Mouse (Mus musculus) embryonic stem cell, embryonic (primary cell): ENCODE measurements around the gene Chrm4.

Experiments used
- CTCF ChIA-PET, 4 experiments: fragments of 300-600 bp in 2 of 4; fragments of 350-600 bp in 2 of 4; sonication (Branson Sonifier 250); formaldehyde crosslinking; loops; one replicate each; lab custom pipeline; 2022; ENCODE audit warnings: inconsistent platforms in 2 of 4; lab: Charles Lee
- POLR2A ChIA-PET, 4 experiments: fragments of 300-600 bp in 2 of 4; fragments of 350-600 bp in 2 of 4; sonication (Branson Sonifier 250); formaldehyde crosslinking; loops; one replicate each; lab custom pipeline; 2022; ENCODE audit warnings: antibody characterized with exemption in 4 of 4, inconsistent platforms in 1 of 4; lab: Charles Lee

Chrm4 gene

DNA sequence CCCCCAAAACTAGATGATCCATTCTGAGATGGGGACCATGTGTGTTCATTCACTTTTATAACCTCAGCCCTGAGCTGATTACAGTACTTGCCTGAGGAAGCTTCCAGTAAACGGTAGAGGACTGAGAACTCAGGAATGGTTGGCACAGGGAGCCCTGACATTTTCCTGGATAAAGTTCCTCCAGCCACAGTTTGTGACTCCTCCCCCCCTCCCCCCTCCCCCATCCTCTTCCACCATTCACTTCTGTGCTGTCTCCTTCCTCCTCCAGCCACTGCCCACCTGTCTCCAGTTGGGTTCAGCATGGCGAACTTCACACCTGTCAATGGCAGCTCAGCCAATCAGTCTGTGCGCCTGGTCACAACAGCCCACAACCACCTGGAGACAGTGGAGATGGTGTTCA lies at the start of gene Chrm4:
Gene Chrm4 (plus strand): TSS at position 301 of the 400 bp plus-strand sequence.
- ChIA-PET CTCF (interaction anchor here (0.6 to 2.6 kb wide), 13 partner anchors 8 to 498 kb away, joined by 3 to 17 read pairs (median 5); partner anchors contain the start of gene Gm9821 (in 2 of the 4)), POLR2A (interaction anchor here in 3 of 4 experiments (0.6 to 2.5 kb wide), 6 partner anchors 12 to 1812 kb away, joined by 3 to 6 read pairs (median 3); no protein-coding TSS in a partner anchor)

DNA sequence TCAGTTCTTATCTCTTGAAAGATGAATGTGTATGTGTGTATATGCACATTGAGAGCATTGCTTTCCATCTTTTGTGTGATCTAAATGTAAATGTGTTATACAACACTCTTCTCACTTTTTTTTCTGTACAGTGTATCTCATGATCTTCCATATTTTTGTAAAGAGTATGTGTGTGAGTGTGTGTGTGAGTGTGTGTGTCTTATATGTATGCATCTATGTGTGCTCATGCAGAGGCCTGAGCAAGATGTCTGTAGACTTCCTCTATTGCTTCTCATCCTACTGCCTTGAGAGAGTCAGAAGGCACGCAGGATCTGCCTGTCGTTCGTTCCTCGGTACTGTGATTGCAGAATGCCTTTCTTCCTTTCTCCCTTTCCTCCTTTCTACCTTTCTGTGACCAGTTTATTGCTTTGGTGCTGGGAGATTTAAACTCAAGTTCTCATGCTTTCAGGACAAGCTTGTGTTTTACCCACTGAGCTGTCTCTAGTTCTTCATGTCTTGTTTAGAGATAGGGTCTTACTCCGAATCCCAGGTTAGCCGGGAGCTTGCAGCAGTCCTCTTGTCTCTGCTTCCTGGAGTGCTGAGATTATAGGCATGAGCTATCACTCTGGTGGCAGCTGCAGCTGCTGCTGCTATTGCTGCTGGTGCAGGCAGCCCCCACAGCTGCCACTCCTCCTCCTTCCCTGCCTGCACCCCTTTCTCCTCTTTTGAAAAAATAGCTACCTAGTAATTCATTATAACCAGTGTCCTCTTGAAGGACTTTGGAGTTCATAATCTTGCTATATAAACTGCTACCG lies 48.5 kb upstream of the Chrm4 start:
- ChIA-PET CTCF (no interaction called here), POLR2A (interaction anchor here in 1 of 4 experiments (1.4 kb wide), 2 partner anchors 10 to 11 kb away, joined by 3 read pairs; no protein-coding TSS in a partner anchor)

DNA sequence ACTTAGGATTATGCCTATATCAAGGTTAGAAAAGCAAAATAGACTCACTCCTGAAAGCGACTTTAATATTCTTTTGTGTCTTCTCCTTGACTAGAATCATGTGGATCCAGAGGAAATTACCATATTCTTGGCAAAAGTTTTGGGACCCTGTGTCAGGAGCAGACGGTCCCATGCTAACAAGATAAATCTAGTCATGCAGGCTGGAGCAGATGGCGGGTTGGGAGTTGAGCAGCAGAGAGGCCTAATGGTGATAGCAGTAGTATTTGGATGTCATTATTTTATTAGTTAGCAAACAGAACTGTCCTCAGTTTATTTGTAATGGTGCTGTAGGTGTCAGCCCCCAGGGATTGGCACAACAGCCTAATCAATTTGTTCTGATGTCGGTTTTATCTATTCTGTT lies 43.1 kb upstream of the Chrm4 start:
- CTCF ChIA-PET, result interaction anchor here in 1 of 4 experiments (0.5 kb wide), 1 partner anchor 48 kb away, joined by 7 read pairs; the partner anchor contains the start of gene Mdk
- POLR2A ChIA-PET, result interaction anchor here in 1 of 4 experiments (1.7 kb wide), 1 partner anchor 29 kb away, joined by 3 read pairs; no protein-coding TSS in a partner anchor

DNA sequence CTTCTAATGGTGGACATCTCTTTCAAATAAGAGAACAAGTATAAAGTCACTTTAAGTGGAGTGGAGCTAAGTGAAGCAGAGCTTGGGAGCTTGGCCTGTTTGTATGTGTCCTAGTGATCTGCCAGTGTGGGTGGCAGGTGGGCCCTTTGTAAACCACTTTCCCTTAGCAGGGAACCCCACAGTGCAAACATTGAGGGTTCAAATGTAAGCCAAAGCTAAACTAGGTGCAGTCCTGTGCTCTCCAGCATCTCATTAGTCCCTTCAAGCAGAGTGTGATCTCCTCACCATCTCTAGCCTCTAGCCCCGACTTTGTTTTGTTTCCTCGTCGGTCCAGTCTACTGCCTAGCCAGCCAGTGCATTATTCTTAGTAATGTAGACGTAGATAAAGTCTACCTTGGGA lies 42.4 kb upstream of the Chrm4 start:
- CTCF ChIA-PET, result interaction anchor here in 2 of 4 experiments (0.5 to 1.1 kb wide), 3 partner anchors 39 to 484 kb away, joined by 3 to 7 read pairs (median 4); partner anchors contain the start of gene Mdk (in 1 of the 2)
- POLR2A ChIA-PET, result interaction anchor here in 2 of 4 experiments (0.6 to 1.7 kb wide), 2 partner anchors 30 to 384 kb away, joined by 3 read pairs; no protein-coding TSS in a partner anchor

DNA sequence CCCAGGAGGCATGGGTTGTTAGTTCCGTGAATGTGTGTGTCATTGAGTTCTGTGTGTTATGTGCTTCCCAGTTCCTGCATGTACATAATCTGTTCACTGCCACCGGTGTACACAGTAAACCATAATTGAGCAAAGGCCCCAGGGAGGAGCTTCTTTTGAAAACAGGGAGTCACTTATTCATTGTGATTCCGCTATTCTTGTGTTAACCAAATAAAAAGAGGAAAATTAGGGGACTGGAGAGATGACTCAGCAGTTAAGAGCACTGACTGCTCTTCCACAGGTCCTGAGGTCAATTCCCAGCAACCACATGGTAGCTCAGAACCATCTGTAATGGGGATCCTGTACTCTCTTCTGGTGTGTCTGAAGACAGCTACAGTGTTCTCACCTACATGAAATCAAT lies 32.3 kb upstream of the Chrm4 start:
- CTCF ChIA-PET, result interaction anchor here in 1 of 4 experiments (0.6 kb wide), 1 partner anchor 565 kb away, joined by 3 read pairs; no protein-coding TSS in a partner anchor

DNA sequence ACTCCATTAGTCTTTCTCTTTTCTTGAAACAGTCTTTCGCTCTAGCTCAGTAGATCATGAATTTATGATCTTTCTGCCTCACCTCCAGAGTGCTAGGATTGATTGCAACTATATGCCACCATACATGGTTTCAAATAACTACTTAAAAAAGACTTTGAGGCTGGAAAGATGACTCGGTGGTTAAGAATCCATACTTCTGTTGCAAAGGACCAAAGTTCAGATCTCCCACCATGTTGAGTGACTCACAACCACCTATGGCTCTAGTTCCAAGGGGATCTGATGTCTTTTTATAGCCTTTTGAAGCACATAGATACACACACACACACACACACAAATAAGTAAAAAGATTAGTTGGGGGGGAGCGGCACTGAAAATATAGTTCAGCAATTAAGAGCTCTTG lies 31.6 kb upstream of the Chrm4 start:
- POLR2A ChIA-PET, result interaction anchor here in 3 of 4 experiments (0.6 to 1.9 kb wide), 9 partner anchors 9 to 108 kb away, joined by 3 to 6 read pairs (median 4); no protein-coding TSS in a partner anchor

More for the DNA sequence above, 32.3 kb upstream of the Chrm4 start:
- POLR2A ChIA-PET, result interaction anchor here (0.6 to 1.9 kb wide), 11 partner anchors 8 to 108 kb away, joined by 3 to 6 read pairs (median 4); partner anchors contain the start of gene Mdk (in 1 of the 4)

DNA sequence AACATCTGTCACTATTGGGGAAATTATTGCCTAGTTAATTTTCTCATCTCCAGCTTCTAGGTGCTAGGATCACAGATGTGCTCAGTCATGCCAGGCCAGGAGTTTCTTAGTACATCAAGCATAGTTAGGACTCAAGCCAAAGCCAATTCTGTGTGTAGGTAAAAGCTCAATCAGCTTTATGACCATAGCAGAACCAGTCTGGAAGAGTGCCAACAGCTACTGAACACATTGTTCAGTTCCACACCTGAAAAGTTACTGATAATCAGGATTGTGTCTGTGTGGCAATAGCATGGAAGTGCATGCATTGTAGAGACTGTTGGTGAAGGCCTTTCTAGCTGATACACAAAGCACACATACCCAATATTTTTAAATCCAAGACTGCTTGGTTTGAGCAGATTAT lies 29.1 kb upstream of the Chrm4 start:
- CTCF ChIA-PET, result no interaction called here
- POLR2A ChIA-PET, result interaction anchor here in 2 of 4 experiments (0.6 to 2.1 kb wide), 8 partner anchors 9 to 225 kb away, joined by 3 to 5 read pairs (median 4); no protein-coding TSS in a partner anchor

More for the DNA sequence above, 31.6 kb upstream of the Chrm4 start:
- CTCF ChIA-PET, result interaction anchor here in 2 of 4 experiments (0.6 to 1.1 kb wide), 3 partner anchors 34 to 566 kb away, joined by 3 to 6 read pairs (median 3); no protein-coding TSS in a partner anchor

DNA sequence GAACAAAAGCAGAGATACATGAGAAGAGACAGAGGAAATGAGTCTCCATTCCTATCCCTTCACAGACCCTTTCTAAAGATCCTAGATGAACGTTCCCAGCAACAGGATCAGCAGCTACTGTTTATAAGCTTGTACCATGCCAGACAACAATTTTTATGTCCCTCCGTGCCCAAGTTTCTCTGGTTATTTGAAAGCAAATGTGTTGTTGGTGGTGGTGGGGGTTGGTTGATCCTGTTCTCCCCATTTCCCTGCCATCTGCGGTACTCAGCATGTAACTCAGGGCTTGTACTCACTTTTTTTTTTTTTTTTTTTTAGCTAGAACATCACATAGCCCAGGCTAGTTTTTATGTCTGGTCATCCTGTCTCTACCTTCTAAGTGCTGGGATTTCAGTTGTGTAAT lies 27.9 kb upstream of the Chrm4 start:
- ChIA-PET POLR2A (interaction anchor here in 1 of 4 experiments (0.5 to 2.1 kb wide), 6 partner anchors 8 to 315 kb away, joined by 3 to 5 read pairs (median 4); no protein-coding TSS in a partner anchor), CTCF (interaction anchor here in 1 of 4 experiments (0.6 kb wide), 1 partner anchor 82 kb away, joined by 6 read pairs; no protein-coding TSS in a partner anchor)

DNA sequence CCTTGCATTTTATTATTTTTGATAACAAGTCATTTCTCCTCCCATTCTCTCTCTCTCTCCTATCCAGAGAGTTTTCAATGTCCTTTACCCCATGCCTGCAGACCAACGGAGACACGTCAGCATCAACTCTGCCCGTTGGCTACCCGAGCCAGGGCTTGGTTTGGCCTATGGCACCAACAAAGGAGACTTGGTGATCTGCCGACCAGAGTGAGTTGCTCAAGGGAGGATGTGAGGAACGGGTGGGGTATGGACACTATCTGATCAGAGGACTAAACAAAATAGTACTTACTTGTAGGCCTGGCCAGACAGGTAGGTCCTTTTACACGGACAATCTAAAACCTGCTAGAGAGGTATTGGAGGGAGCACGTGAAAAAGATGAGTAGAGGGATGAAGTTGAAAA lies 26.6 kb upstream of the Chrm4 start:
- POLR2A ChIA-PET, result interaction anchor here in 1 of 4 experiments (0.6 to 1.1 kb wide), 3 partner anchors 9 to 335 kb away, joined by 3 read pairs; no protein-coding TSS in a partner anchor
- CTCF ChIA-PET, result interaction anchor here in 1 of 4 experiments (0.7 kb wide), 1 partner anchor 269 kb away, joined by 4 read pairs; no protein-coding TSS in a partner anchor

DNA sequence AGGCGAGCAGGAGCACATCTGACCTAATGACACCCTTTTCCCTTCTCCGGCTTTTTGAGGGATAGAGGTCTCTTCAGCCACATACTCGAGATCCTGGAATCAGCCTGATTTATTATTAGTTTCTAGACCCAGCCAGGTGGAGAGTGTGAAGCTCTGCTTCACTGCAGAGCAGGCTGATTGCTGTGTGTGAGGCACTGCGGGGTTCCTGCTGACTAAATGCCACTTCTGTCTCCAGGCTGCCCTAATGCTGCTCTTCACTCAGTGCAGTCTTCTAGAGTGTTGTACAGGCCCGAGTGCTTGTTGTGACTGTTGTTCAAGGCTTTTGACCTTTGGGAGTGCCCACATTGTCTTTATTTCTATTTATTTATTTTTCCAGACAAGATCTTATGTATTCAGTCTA lies 24.7 kb upstream of the Chrm4 start:
- CTCF ChIA-PET, result no interaction called here
- POLR2A ChIA-PET, result no interaction called here

DNA sequence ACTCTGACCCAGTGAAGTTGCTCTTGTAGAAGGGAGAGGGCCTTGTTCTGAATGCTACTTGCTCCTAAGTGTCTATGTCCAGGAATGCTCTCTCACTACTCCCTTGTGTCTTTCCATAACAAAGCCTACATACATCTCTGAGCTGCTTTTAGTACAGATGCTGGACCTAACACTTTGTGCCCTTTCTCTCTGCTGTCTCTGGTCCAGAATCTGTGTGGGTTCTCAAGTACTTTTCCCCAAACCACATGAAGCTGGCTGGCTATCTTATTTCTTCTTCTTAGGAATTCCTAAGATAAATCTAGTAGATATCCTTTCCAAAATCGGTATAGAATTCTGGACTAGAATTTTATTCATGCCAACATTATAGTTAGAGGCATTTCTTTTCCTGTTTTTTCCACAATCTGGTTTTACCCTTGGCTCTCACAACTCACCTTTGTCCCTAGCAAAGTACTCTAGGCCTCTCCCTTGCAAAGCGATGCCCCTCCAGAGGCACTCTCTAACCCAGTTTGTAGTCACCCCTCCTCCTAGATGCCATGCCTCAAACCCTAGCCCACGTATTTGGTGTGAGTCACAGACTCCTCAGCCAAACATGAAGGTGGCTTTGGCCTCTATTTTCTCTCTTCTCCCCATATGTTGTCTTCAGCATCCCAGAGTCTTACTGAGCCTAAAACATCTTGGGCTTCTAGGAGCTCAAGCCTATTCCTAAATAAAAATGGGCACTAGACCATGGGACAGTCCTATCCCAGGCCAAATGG lies 23.7 kb upstream of the Chrm4 start:
- POLR2A ChIA-PET, result interaction anchor here in 1 of 4 experiments (1.4 to 2.5 kb wide), 2 partner anchors 10 to 171 kb away, joined by 3 to 12 read pairs; no protein-coding TSS in a partner anchor
- CTCF ChIA-PET, result no interaction called here

DNA sequence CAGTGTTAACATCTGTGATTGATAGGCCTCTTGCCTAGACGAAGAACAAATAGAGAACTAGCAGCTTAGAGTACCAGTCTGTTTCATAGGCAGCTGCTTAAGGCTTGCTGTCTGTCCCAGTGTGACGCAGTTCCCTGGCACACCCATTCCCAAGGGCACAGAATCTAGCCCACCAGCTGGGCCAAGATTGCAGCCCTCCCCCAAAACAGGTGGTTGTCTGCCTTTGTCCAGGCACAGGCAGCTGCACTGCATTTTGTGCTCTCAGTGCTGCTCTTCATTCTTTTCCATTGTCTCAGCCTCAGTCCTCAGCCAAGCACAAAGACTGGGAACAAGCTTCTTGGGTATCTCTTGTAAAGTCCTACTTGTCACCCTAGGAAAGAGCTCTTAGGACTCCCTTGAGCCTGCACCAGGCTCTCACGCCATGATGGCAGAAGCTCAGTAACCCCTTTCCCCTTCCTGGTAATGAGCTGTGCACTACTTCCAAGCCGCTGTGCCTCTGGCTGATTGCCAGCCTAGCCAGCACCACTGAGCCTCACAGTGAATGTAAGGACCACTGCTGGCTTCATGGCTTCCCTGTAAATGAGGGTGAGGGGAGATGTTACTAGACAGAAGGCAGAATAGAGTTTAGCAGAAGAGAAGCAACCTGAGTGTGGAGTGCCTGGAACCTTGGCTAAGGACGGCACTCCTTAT lies 22.3 kb upstream of the Chrm4 start:
- ChIA-PET POLR2A (interaction anchor here in 2 of 4 experiments (0.6 to 4.7 kb wide), 12 partner anchors 8 to 172 kb away, joined by 3 to 13 read pairs (median 4); partner anchors contain the start of gene Mdk (in 1 of the 2)), CTCF (interaction anchor here in 3 of 4 experiments (0.8 to 1.4 kb wide), 3 partner anchors 11 to 40 kb away, joined by 3 read pairs; no protein-coding TSS in a partner anchor)

DNA sequence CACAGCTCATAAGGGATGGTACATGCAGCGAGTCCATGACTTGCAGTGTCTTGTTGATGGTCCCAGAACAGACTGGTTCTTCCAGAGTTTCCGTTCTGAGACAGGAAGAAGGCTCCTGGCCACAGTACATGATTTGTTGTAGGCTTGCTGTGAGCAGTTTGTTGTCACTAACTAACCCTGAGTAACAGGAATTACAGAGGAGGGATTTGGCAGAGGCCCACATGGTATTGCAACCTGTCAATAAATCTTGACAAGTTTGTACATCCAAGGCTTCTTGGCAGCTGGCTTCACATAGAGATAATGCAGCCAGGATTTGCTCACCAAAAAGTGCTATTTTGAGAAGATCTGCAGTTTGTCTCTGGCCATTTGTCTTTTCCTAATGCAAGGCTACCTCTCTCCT lies 20.9 kb upstream of the Chrm4 start:
- ChIA-PET CTCF (no interaction called here), POLR2A (interaction anchor here in 2 of 4 experiments (0.9 to 4.7 kb wide), 2 partner anchors 15 to 20 kb away, joined by 3 to 13 read pairs; partner anchors contain the start of gene Chrm4 (in 1 of the 2))

DNA sequence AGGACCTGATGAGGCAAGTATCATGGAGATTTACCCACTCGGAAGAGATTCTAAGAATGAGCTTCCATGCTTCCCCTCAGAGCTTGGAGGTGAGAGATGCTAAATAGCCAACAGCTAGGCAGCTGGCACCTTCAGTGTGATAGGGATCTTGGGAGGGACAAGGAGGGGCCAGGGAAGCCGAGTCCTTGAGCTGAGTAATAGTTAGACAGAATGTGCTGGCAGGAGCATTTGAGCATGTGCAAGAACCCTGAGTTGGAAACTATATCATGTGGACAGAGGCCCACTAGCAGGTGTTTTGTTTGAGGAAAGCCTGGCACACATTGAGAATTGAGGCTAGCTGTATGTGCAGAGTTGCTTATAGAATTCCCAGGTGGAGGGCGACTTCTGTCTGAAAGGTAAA lies 14.4 kb upstream of the Chrm4 start:
- POLR2A ChIA-PET, result interaction anchor here in 2 of 4 experiments (0.7 to 2.3 kb wide), 7 partner anchors 8 to 62 kb away, joined by 3 to 12 read pairs (median 5); partner anchors contain the start of gene Mdk (in 1 of the 2)
- CTCF ChIA-PET, result interaction anchor here (0.6 to 1.6 kb wide), 6 partner anchors 9 to 111 kb away, joined by 3 to 10 read pairs (median 4); partner anchors contain the start of gene Creb3l1 (in 1 of the 4)

DNA sequence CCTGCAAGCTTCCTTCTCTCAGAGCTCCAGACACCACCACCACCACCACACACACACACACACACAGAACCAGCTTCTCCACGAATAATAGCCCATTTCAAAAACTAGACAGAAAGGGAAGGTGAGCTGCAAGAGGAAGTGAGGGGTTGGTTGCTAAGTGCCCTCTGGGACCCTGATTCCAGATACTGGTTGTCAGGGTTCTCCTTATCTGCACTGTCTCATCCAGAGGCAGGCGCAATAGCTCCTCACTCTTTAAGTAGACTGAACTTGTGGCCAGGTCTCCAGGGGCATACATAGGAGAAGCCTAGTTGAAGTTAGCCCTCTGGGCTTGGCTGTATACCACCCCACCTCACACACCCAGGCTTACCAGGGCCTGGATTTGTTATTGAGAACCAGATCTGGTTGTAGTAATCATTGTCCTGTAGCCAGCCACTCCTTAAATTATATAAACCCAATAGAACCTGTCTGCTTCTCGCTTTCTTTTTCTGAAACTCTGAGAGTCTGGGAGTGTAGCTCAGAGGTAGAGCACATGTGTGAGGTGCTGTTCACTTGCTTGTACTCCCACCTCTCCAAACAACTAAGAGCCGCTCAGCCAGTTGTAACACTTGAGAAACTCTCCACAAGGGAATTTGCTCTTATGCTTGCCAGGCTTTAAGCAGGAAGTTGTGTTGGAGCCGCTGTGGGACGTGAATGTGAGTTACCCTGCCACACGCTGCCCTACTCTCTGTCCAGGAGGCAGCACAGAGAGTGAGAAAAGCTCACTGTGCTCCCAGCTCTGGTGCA lies 13.5 kb upstream of the Chrm4 start:
- ChIA-PET POLR2A (interaction anchor here in 1 of 4 experiments (0.6 to 2.3 kb wide), 6 partner anchors 9 to 328 kb away, joined by 3 to 12 read pairs (median 3); no protein-coding TSS in a partner anchor), CTCF (interaction anchor here in 3 of 4 experiments (0.6 to 1.6 kb wide), 3 partner anchors 15 to 76 kb away, joined by 3 to 7 read pairs (median 4); no protein-coding TSS in a partner anchor)
